Mouse (Mus musculus) heart, postnatal 0 days (tissue): ENCODE data around the gene Gna13. TPM values are rescaled to one million over a fixed set of nuclear protein-coding genes. Genes with fewer than 3 reads are reported as not detected.

Experiments used
- ATAC-seq: fragments of 200-750 bp; cut with Nextera tagmentation; 2 replicates; pipeline ENCODE4 v1.8.0; 2017; ENCODE audit warnings: low read depth, moderate number of reproducible peaks, moderate library complexity; ENCODE audit not compliant: insufficient read depth
- DNase-seq: peaks from one replicate; pipeline ENCODE4 v3.0.0-alpha.2; 2016; ENCODE audit warnings: low spot score
- H3K27ac ChIP-seq: fragments of 300-500 bp; sonication (generic); 2 replicates; pipeline ENCODE4 v1.5.1; 2014; ENCODE audit warnings: low read depth, mild to moderate bottlenecking
- H3K27me3 ChIP-seq: fragments of 300-500 bp; sonication (generic); 2 replicates; pipeline ENCODE4 v1.6.1; 2014; ENCODE audit warnings: low read length, mixed read lengths; ENCODE audit not compliant: control insufficient read depth, insufficient read depth
- H3K36me3 ChIP-seq: fragments of 300-500 bp; sonication (generic); replicated peaks from 2 replicates; pipeline ENCODE4 v1.6.1; 2014; ENCODE audit warnings: low read length, mixed read lengths; ENCODE audit not compliant: control insufficient read depth, insufficient read depth
- H3K4me1 ChIP-seq: fragments of 300-500 bp; sonication (generic); 2 replicates; pipeline ENCODE4 v1.6.1; 2014; ENCODE audit warnings: antibody characterized with exemption; ENCODE audit not compliant: control insufficient read depth, insufficient read depth
- H3K4me2 ChIP-seq: fragments of 300-500 bp; sonication (generic); 2 replicates; pipeline ENCODE4 v1.6.1; 2014; ENCODE audit warnings: low read depth, mild to moderate bottlenecking, low read length, moderate library complexity
- H3K4me3 ChIP-seq: fragments of 300-500 bp; sonication (generic); 2 replicates; pipeline ENCODE4 v1.5.1; 2014; ENCODE audit warnings: low read depth, low read length
- H3K9ac ChIP-seq: fragments of 300-500 bp; sonication (generic); replicated peaks from 2 replicates; pipeline ENCODE4 v1.6.1; 2014; ENCODE audit warnings: low read depth, low read length, mixed read lengths
- H3K9me3 ChIP-seq: fragments of 300-500 bp; sonication (generic); replicated peaks from 2 replicates; pipeline ENCODE4 v1.6.1; 2016; ENCODE audit warnings: low read length; ENCODE audit not compliant: control insufficient read depth
- CTCF ChIP-seq: IDR thresholded peaks from 2 replicates; pipeline ENCODE4 v1.5.1; 2016; ENCODE audit warnings: antibody characterized with exemption, control low read depth, low read depth
- EP300 ChIP-seq: IDR thresholded peaks from 2 replicates; pipeline ENCODE4 v1.6.1; 2016; ENCODE audit warnings: antibody characterized with exemption, low read depth
- WGBS: fragments of 180-500 bp; shearing (Covaris S2); extraction: QIAGEN DNeasy Blood & Tissue Kit; methylation state at CpG from one replicate; pipeline ENCODE4 v1.1.7; 2014; 5-methylcytosine and 5-hydroxymethylcytosine counted together
- polyA plus RNA-seq: library from polyadenylated mRNA; unstranded; fragments of >200 nt; fragmentation: Nextera tagmentation; extraction: Ambion mirVana; gene quantifications from 2 replicates; pipeline ENCODE4 v1.2.1, GENCODE M21; 2015
- total RNA-seq: library from RNA; depleted of rRNA; stranded (reverse); fragments of >200 nt; gene quantifications from 2 replicates; pipeline ENCODE4 v1.2.3, GENCODE M21; 2014; ENCODE audit warnings: low replicate concordance

The Gna13 gene
- total and polyA plus RNA-seq, 2 experiments from 2014 or later, result 28.0 to 42.7 TPM

DNA sequence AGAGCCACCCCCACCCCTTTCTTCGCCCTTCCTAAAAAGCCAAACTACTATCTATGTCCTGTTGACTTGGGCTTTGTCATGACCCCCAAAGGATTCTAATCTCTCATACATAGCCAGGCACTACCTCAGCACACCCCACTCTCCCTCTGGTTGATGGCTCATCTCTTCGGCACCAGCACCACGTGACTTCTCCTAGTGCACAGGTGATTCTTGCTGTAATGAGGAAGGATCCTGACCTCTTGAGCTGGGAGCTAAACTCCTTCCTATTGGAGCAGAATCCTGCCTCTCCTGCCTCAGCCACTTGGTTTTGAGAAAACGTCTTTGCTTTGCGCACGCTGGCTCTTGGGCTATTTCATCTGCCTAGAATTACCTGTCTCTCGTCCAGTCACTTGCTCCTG, 12.3 kb upstream of the Gna13 start:
- Histone ChIP-seq H3K4me2 (no peak overlapping the region), H3K36me3 (no peaks in the 10 kb centered on the region), H3K9ac (no peak overlapping the region), H3K9me3 (no peaks in the 10 kb centered on the region), H3K4me1 (peaks cover 31% of the 10 kb centered on the region), H3K27me3 (no peaks in the 10 kb centered on the region), H3K4me3 (no peak overlapping the region), H3K27ac (no peak overlapping the region)
- ATAC-seq, result no peak
- WGBS, result 84% methylated on average over 7 of the region's 7 CpGs
- DNase-seq, result no peak
- no peak for TF ChIP-seq CTCF
- no peak for TF ChIP-seq EP300

DNA sequence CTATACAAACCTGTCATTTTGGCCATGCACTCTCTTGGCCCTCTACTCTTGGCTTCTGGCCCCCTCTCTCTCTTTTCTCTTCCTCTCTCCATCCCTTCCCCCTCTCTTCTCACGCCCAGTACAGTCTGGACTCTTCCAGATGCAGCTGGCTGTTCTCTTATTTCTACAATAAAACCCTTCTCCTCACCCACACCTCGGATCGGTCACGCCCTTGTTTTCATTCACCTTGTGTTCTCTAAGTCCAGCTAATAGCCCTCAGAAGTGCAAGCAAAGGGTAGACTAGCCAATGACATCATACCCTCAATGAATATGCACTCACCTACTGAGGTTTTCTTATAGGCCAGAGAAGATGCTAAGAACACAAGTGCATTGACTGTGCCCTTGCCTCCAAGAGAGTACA, 11.1 kb upstream of the Gna13 start:
- TF ChIP-seq CTCF (no peak), EP300 (no peak)
- WGBS, result 85% methylated on average over 3 of the region's 4 CpGs
- Histone ChIP-seq H3K4me1 (peaks cover 25% of the 10 kb centered on the region), H3K9me3 (no peaks in the 10 kb centered on the region), H3K27ac (no peak overlapping the region), H3K4me3 (no peak overlapping the region), H3K9ac (no peak overlapping the region), H3K27me3 (no peaks in the 10 kb centered on the region), H3K36me3 (no peaks in the 10 kb centered on the region), H3K4me2 (no peak overlapping the region)
- DNase-seq, result no peak
- ATAC-seq, result no peak

DNA sequence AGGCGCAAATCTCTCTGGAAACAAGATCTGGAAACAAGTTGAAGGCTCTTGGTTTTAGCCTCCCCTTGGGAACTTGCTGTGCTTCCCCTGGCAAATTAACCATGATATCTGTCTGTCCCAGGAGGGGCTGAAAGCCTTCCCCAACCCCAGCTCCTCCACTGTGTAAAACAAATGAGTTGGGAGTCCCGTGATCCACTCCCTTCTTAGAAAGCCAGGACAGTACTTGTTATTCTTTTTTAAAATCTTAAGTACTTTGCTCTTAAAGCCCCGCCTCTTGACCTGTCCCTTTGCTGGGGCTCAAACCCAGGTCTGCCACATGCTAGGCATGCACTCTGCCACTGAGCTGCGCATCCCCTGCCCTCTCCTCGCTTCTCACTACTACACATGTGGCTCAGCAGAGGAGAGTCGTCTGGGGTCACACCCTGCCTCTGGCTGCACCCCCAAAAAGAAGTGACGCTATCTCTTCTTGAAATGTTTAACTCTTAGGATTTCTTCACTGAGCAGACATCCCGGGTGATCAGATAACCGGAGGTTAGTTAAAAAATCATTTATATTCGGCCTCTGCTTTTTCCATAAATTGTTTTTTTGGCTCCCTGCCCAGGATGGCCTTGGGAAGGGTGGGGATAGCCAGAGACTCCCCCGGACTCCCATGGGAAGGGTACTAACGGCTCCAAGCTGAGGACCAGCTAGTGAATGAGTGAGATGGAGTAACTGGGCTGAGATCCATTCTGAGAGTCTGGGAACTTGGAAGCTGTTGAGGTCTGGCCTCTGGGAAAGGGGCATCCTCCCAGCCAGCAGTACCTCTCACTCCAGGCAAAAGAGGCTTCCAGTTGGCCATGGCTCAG, 9.0 kb upstream of the Gna13 start:
- no peak overlapping the region for H3K9ac ChIP-seq
- no peaks in the 10 kb centered on the region for H3K9me3 ChIP-seq
- no peak overlapping the region for H3K4me2 ChIP-seq
- peaks cover 16% of the 10 kb centered on the region; the same call in 1 of the 2 replicates for H3K4me1 ChIP-seq
- no peak for TF ChIP-seq CTCF
- no peak for TF ChIP-seq EP300
- 44% methylated on average over 12 of the region's 12 CpGs for WGBS
- no peaks in the 10 kb centered on the region for H3K36me3 ChIP-seq
- no peaks in the 10 kb centered on the region for H3K27me3 ChIP-seq
- DNase-seq (no peak), ATAC-seq (no peak)
- H3K27ac ChIP-seq, result no peak overlapping the region
- H3K4me3 ChIP-seq, result no peak overlapping the region

DNA sequence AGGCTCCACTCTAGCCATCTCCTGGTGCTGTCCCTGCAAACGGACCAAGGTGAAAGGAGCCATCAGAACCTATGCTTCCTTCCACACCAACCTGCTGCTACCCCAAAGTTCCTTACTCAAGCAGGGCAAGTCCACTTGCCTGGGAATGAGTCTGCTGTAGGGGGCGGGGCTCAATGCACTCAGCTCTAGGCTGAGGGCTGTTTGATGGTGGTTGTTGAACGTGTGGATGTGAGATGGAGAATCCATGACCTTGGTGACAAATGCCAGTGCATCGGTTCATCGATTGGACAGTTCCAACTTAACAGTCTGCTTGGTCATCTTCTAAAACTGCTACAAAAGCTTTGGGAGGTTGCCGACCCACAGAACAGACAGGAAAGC, 8.4 kb upstream of the Gna13 start:
- Histone ChIP-seq H3K27me3 (no peaks in the 10 kb centered on the region), H3K9me3 (no peaks in the 10 kb centered on the region), H3K36me3 (no peaks in the 10 kb centered on the region), H3K4me2 (no peak overlapping the region), H3K27ac (no peak overlapping the region), H3K4me1 (peaks cover 22% of the 10 kb centered on the region), H3K9ac (no peak overlapping the region), H3K4me3 (no peak overlapping the region)
- no peak for DNase-seq
- ATAC-seq, result no peak
- no peak for TF ChIP-seq EP300
- no peak for TF ChIP-seq CTCF
- 65% methylated on average over 6 of the region's 6 CpGs for WGBS

DNA sequence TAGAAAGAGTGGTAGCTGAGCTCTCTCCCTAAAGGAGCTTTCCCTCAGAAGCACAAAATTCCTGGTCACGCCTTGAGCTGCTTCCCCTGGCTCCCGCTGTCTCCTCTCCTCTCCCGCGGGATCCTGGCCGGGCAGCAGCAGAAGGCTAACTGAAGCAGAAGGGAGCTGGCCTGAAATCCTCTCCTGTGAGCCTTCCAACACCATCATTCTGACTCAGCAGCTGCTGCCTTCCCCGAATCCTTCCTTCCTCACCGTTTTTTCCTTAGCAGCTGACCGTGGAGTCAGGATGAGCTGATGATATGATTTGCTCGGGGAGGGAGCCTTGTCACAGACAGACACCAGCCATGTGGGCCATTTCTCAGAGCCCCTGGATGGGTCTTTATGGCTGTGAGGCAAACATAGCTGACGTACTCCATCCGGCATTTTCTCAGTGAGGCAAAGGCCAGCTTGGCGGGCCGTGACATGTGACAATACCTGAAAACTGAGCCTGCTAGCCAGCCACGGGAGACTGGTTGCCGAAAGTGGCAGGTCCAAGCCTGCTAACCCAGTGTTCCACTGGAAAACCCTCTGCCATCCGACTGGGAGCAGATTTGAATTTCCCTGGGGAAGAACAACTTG, 6.8 kb upstream of the Gna13 start:
- no peaks in the 10 kb centered on the region for H3K27me3 ChIP-seq
- no peak overlapping the region for H3K4me3 ChIP-seq
- 59% methylated on average over 16 of the region's 16 CpGs for whole genome bisulfite sequencing
- no peaks in the 10 kb centered on the region for H3K36me3 ChIP-seq
- H3K4me1 ChIP-seq, result peaks cover 26% of the 10 kb centered on the region
- ATAC-seq (no peak), DNase-seq (no peak)
- H3K27ac ChIP-seq, result no peak overlapping the region
- no peak overlapping the region for H3K9ac ChIP-seq
- H3K9me3 ChIP-seq, result no peaks in the 10 kb centered on the region
- no peak overlapping the region for H3K4me2 ChIP-seq
- TF ChIP-seq CTCF, result no peak
- no peak for TF ChIP-seq EP300

DNA sequence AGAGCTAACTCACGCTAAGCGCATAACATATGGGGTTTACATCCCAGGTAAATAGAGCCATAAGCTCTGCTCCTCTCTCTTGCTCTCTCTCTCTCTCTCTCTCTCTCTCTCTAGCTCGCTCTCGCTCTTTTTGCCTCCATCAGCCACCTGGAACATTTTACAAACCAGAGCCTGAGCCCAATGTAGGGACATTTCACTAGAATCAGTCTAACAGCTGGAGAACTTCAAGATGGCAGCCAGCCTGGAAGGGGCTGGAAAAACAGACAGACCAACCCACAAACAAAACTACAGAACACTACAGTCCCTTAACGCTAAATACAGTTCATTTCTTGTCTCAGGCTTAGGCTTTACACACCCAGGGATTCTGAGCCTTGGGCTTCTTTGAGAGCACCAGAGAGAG, 5.5 kb upstream of the Gna13 start:
- DNase-seq (no peak), ATAC-seq (no peak)
- Histone ChIP-seq H3K27me3 (no peaks in the 10 kb centered on the region), H3K4me1 (peaks cover 35% of the 10 kb centered on the region), H3K4me2 (no peak overlapping the region), H3K4me3 (no peak overlapping the region), H3K27ac (peak overlapping the region; percentile 23; the same call in 1 of the 2 replicates), H3K9ac (no peak overlapping the region), H3K9me3 (no peaks in the 10 kb centered on the region), H3K36me3 (no peaks in the 10 kb centered on the region)
- 80% methylated on average over 5 of the region's 5 CpGs for WGBS
- no peak for TF ChIP-seq CTCF
- TF ChIP-seq EP300, result no peak
